10 mouse cellular contexts compared by ENCODE assay signal in genomic region chr6:49225728-49226123, GRCm38 (mm10).
"Had no signal": no experiment of that assay in that cellular context is flagged by ENCODE, and none has a peak within 500 bp of the region (broad histone marks: within the 10 kb centered on the region; RNA-seq: fewer than 3 reads in every experiment).

No protein-coding gene starts in this region.

- H3K9ac ChIP-seq: hindbrain, embryonic 15.5 days; kidney, embryonic 15.5 days; lung, embryonic 15.5 days; midbrain, embryonic 13.5 days had no signal

- H3K27me3 ChIP-seq: lung, embryonic 15.5 days; midbrain, embryonic 13.5 days had no signal

- H3K9me3 ChIP-seq: hindbrain, embryonic 15.5 days; kidney, embryonic 15.5 days; lung, embryonic 15.5 days; midbrain, embryonic 13.5 days had no signal

- DNase-seq: kidney, adult 2 months; kidney, postnatal 14 days; left cerebral cortex, postnatal 4 days; lung, postnatal 36 days; right cerebral cortex, postnatal 14 days; thymus, postnatal 36 days had no signal

- ATAC-seq: midbrain, embryonic 13.5 days had no signal

- H3K4me3 ChIP-seq: hindbrain, embryonic 15.5 days; kidney, embryonic 15.5 days; lung, embryonic 15.5 days; midbrain, embryonic 13.5 days had no signal

- H3K27ac ChIP-seq: hindbrain, embryonic 15.5 days; kidney, embryonic 15.5 days; lung, embryonic 15.5 days; midbrain, embryonic 13.5 days had no signal

- H3K4me1 ChIP-seq: kidney, embryonic 15.5 days had no signal

- H3K36me3 ChIP-seq: hindbrain, embryonic 15.5 days; kidney, embryonic 15.5 days; lung, embryonic 15.5 days; midbrain, embryonic 13.5 days had no signal

- H3K4me2 ChIP-seq: hindbrain, embryonic 15.5 days; kidney, embryonic 15.5 days; lung, embryonic 15.5 days; midbrain, embryonic 13.5 days had no signal
